Mouse (Mus musculus) ES-Bruce4 (cell line): Measurements from ENCODE around the gene Olfr69. TPM values are rescaled to one million over a fixed set of nuclear protein-coding genes. Genes with fewer than 3 reads are reported as not detected.
"Not testable (repeated sequence)": the region's sequence is repeated elsewhere in the genome, so short reads cannot be mapped to it uniquely, and the experiment has no call there.

ENCODE experiments used
- H3K27ac ChIP-seq: 2 replicates; pipeline ENCODE4 v1.5.1; 2012; ENCODE audit warnings: low read length, inconsistent platforms; ENCODE audit not compliant: insufficient read depth
- H3K27me3 ChIP-seq: 2 replicates; pipeline ENCODE4 v1.6.1; 2012; ENCODE audit warnings: mild to moderate bottlenecking, low read length, inconsistent platforms; ENCODE audit not compliant: control insufficient read depth, poor library complexity, insufficient read depth, severe bottlenecking
- H3K36me3 ChIP-seq: 2 replicates; pipeline ENCODE4 v1.6.1; 2012; ENCODE audit warnings: inconsistent platforms, mild to moderate bottlenecking, low read length, moderate library complexity; ENCODE audit not compliant: control insufficient read depth, poor library complexity, insufficient read depth, severe bottlenecking
- H3K4me1 ChIP-seq: one replicate; pipeline ENCODE4 v1.8.1; 2011; ENCODE audit warnings: low read length; ENCODE audit not compliant: control insufficient read depth, insufficient read depth
- H3K4me3 ChIP-seq: 2 replicates; pipeline ENCODE4 v1.5.1; 2011; ENCODE audit warnings: low read depth, mild to moderate bottlenecking, low read length
- H3K9ac ChIP-seq: 2 replicates; pipeline ENCODE4 v1.6.1; 2012; ENCODE audit warnings: low read depth, mild to moderate bottlenecking, inconsistent platforms; ENCODE audit not compliant: poor library complexity, severe bottlenecking
- H3K9me3 ChIP-seq: replicated peaks from 2 replicates; pipeline ENCODE4 v1.6.1; 2012; ENCODE audit warnings: mild to moderate bottlenecking, low read length, inconsistent platforms; ENCODE audit not compliant: control insufficient read depth, poor library complexity, insufficient read depth, severe bottlenecking
- CTCF ChIP-seq: IDR thresholded peaks from one replicate; pipeline ENCODE4 v1.8.1; 2011; ENCODE audit warnings: low read depth, low read length
- EP300 ChIP-seq: IDR thresholded peaks from 2 replicates; pipeline ENCODE4 v1.6.1; 2011; ENCODE audit warnings: low read depth, low read length; ENCODE audit not compliant: insufficient read depth
- POLR2A ChIP-seq: IDR thresholded peaks from one replicate; pipeline ENCODE4 v1.8.1; 2011; ENCODE audit warnings: low read length; ENCODE audit not compliant: insufficient read depth
- polyA plus RNA-seq: library from polyadenylated mRNA; stranded (reverse); fragments of >200 nt; gene quantifications from 2 replicates; pipeline ENCODE4 v1.2.4, GENCODE M21; 2011; ENCODE audit warnings: low read depth; ENCODE audit not compliant: missing spikeins, insufficient read depth, insufficient read length

Olfr69 gene
- polyA plus RNA-seq, 1 experiment, result not detected

GRCm38 (mm10) chr7:103791721-103792120 is 20.3 kb upstream of the Olfr69 start, which contains the start of gene Olfr67:
Olfr67 (minus strand) TSS chr7:103791821.
- TF ChIP-seq CTCF, result no peak
- no peak for TF ChIP-seq EP300
- TF ChIP-seq POLR2A, result no peak
- H3K36me3 ChIP-seq, result no peaks in the 10 kb centered on the region
- no peak within 1 kb of the TSS for H3K9ac ChIP-seq
- H3K4me1 ChIP-seq, result no peaks in the 10 kb centered on the region
- H3K4me3 ChIP-seq, result no peak within 1 kb of the TSS
- no peak within 1 kb of the TSS for H3K27ac ChIP-seq
- no peaks in the 10 kb centered on the region for H3K27me3 ChIP-seq
- H3K9me3 ChIP-seq, result no peaks in the 10 kb centered on the region

GRCm38 (mm10) chr7:103779598-103779997 is 8.2 kb upstream of the Olfr69 start, which contains the start of gene Olfr68:
Olfr68 (minus strand) TSS chr7:103779698.
- no peak within 1 kb of the TSS for H3K4me3 ChIP-seq
- H3K9me3 ChIP-seq, result no peaks in the 10 kb centered on the region
- H3K36me3 ChIP-seq, result no peaks in the 10 kb centered on the region
- no peak within 1 kb of the TSS for H3K27ac ChIP-seq
- no peaks in the 10 kb centered on the region for H3K4me1 ChIP-seq
- no peak for TF ChIP-seq POLR2A
- no peak for TF ChIP-seq CTCF
- no peak for TF ChIP-seq EP300
- no peak within 1 kb of the TSS for H3K9ac ChIP-seq
- H3K27me3 ChIP-seq, result no peaks in the 10 kb centered on the region

GRCm38 (mm10) chr7:103777652-103778051 is 6.3 kb upstream of the Olfr69 start:
- not testable (repeated sequence) for H3K4me1 ChIP-seq, H3K27me3 ChIP-seq, H3K9ac ChIP-seq, H3K4me3 ChIP-seq, H3K36me3 ChIP-seq, H3K27ac ChIP-seq, H3K9me3 ChIP-seq

DNA sequence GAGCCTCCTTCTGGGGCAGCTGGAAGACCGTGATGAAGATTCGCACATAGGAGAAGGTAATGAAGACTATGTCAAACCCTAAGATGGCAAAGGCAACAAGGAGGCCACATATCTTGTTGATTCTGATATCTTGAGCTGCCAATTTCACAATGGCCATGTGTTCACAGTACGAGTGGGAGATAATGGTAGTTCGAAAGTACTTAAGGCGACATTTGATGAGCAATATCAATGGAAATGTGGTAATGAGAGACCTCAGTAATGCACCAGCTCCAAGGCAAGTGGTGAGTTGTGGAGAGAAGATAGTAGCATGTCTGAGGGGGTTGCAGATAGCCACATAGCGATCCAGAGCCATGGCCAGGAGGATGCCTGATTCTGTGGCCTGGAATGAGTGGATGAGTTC is 3.7 kb downstream of the Olfr69 start:
- H3K4me1 ChIP-seq, H3K4me3 ChIP-seq, H3K27ac ChIP-seq, H3K27me3 ChIP-seq, H3K9me3 ChIP-seq, H3K9ac ChIP-seq, H3K36me3 ChIP-seq: not testable (repeated sequence)

GRCm38 (mm10) chr7:103762212-103762611 is 9.2 kb downstream of the Olfr69 start:
- not testable (repeated sequence) for H3K9ac ChIP-seq, H3K4me1 ChIP-seq, H3K9me3 ChIP-seq, H3K4me3 ChIP-seq, H3K27ac ChIP-seq, H3K36me3 ChIP-seq, H3K27me3 ChIP-seq

GRCm38 (mm10) chr7:103757233-103757632 is 14.2 kb downstream of the Olfr69 start, which contains the start of gene Olfr630:
Olfr630 (minus strand) TSS chr7:103757333.
- Histone ChIP-seq H3K9me3 (no peaks in the 10 kb centered on the region), H3K27ac (no peak within 1 kb of the TSS), H3K27me3 (no peaks in the 10 kb centered on the region), H3K4me3 (no peak within 1 kb of the TSS), H3K4me1 (no peaks in the 10 kb centered on the region), H3K9ac (no peak within 1 kb of the TSS), H3K36me3 (no peaks in the 10 kb centered on the region)
- no peak for TF ChIP-seq CTCF
- TF ChIP-seq POLR2A, result no peak
- no peak for TF ChIP-seq EP300

- Histone ChIP-seq H3K36me3 (no peaks in the 10 kb centered on the region), H3K4me3 (no peak within 1 kb of the TSS), H3K9me3 (no peaks in the 10 kb centered on the region), H3K27ac (no peak within 1 kb of the TSS), H3K4me1 (no peaks in the 10 kb centered on the region), H3K9ac (no peak within 1 kb of the TSS), H3K27me3 (no peaks in the 10 kb centered on the region)
- no peak for TF ChIP-seq POLR2A
- TF ChIP-seq CTCF, result no peak
- TF ChIP-seq EP300, result no peak
These were observed 26.6 kb downstream of the Olfr69 start, which contains the start of gene Olfr629 for GRCm38 (mm10) chr7:103744843-103745242. Olfr629 (minus strand) TSS chr7:103744943.
